ENCODE assay signal across 10 mouse cellular contexts in genomic region chr15:78258246-78258865, GRCm38 (mm10). TPM values are rescaled to one million over a fixed set of nuclear protein-coding genes. Genes with fewer than 3 reads are reported as not detected.
DNase-seq lines count a peak whose midpoint lies in the region; ATAC-seq lines count a peak whose summit lies in the region.
"Had no signal": no experiment of that assay in that cellular context is flagged by ENCODE, and none has a peak within 500 bp of the region (broad histone marks: within the 10 kb centered on the region; RNA-seq: fewer than 3 reads in every experiment).

No protein-coding gene starts in this region.

- H3K27me3 ChIP-seq in midbrain, embryonic 10.5 days (ENCODE audit: low read depth, poor library complexity, severe bottlenecking) = 0 out of 2 replicates have a peak, but pooled peaks cover 4% of the 10 kb centered on the region
- peaks cover 3% of the 10 kb centered on the region; the same call in 1 of the 2 replicates for H3K27me3 ChIP-seq in midbrain, embryonic 16.5 days (ENCODE audit: control insufficient read depth, insufficient read depth, low read depth, low read length)
- 0 out of 2 replicates have a peak, but pooled peaks cover 4% of the 10 kb centered on the region for H3K27me3 ChIP-seq in liver, embryonic 13.5 days
- 0 out of 2 replicates have a peak, but pooled peaks cover 5% of the 10 kb centered on the region for H3K27me3 ChIP-seq in stomach, embryonic 15.5 days (replicated peaks)
- H3K27me3 ChIP-seq in forebrain, embryonic 15.5 days = no peaks in the 10 kb centered on the region
- H3K27me3 ChIP-seq in forebrain, embryonic 16.5 days (replicated peaks; ENCODE audit: control insufficient read depth, insufficient read depth, low read length) = no peaks in the 10 kb centered on the region; the same call in 1 of the 2 replicates

- H3K27ac ChIP-seq in midbrain, embryonic 10.5 days (replicated peaks) = 0 out of 2 replicates have a peak overlapping the region, but pooled peaks have one; percentile 25
- no peak overlapping the region for H3K27ac ChIP-seq in midbrain, embryonic 16.5 days (ENCODE audit: low read length)
- H3K27ac ChIP-seq in liver, embryonic 13.5 days = peak overlapping the region; percentile 78
- peak overlapping the region; percentile 51; the same call in 1 of the 2 replicates for H3K27ac ChIP-seq in stomach, embryonic 15.5 days
- H3K27ac ChIP-seq in forebrain, embryonic 15.5 days (replicated peaks) = no peak overlapping the region
- no peak overlapping the region for H3K27ac ChIP-seq in forebrain, embryonic 16.5 days (ENCODE audit: low read length)

- no peaks in the 10 kb centered on the region for H3K36me3 ChIP-seq in midbrain, embryonic 10.5 days
- H3K36me3 ChIP-seq in midbrain, embryonic 16.5 days (ENCODE audit: control insufficient read depth, insufficient read depth, low read length) = no peaks in the 10 kb centered on the region
- no peaks in the 10 kb centered on the region for H3K36me3 ChIP-seq in liver, embryonic 13.5 days
- H3K36me3 ChIP-seq in stomach, embryonic 15.5 days = no peaks in the 10 kb centered on the region
- H3K36me3 ChIP-seq in forebrain, embryonic 15.5 days = no peaks in the 10 kb centered on the region
- no peaks in the 10 kb centered on the region for H3K36me3 ChIP-seq in forebrain, embryonic 16.5 days (ENCODE audit: control insufficient read depth, insufficient read depth)

- H3K9ac ChIP-seq in midbrain, embryonic 16.5 days (ENCODE audit: low read depth, low read length) = no peak overlapping the region
- peak overlapping the region; percentile 39; the same call in 1 of the 2 replicates for H3K9ac ChIP-seq in liver, embryonic 13.5 days
- H3K9ac ChIP-seq in stomach, embryonic 15.5 days = no peak overlapping the region
- H3K9ac ChIP-seq in forebrain, embryonic 15.5 days (replicated peaks) = no peak overlapping the region
- H3K9ac ChIP-seq in forebrain, embryonic 16.5 days (replicated peaks; ENCODE audit: low read depth, low read length) = no peak overlapping the region

- H3K4me2 ChIP-seq in midbrain, embryonic 16.5 days (ENCODE audit: low read length) = no peak overlapping the region
- 0 out of 2 replicates have a peak overlapping the region, but pooled peaks have one; percentile 19 for H3K4me2 ChIP-seq in liver, embryonic 13.5 days
- H3K4me2 ChIP-seq in stomach, embryonic 15.5 days = no peak overlapping the region
- no peak overlapping the region for H3K4me2 ChIP-seq in forebrain, embryonic 15.5 days (replicated peaks)
- H3K4me2 ChIP-seq in forebrain, embryonic 16.5 days (ENCODE audit: low read length) = no peak overlapping the region
- H3K4me2 ChIP-seq: midbrain, embryonic 11.5 days had no signal

- no peak overlapping the region for H3K4me3 ChIP-seq in midbrain, embryonic 10.5 days
- no peak overlapping the region for H3K4me3 ChIP-seq in midbrain, embryonic 16.5 days (ENCODE audit: low read depth, low read length)
- no peak overlapping the region for H3K4me3 ChIP-seq in liver, embryonic 13.5 days (replicated peaks)
- no peak overlapping the region for H3K4me3 ChIP-seq in stomach, embryonic 15.5 days (replicated peaks)
- H3K4me3 ChIP-seq in forebrain, embryonic 15.5 days = no peak overlapping the region
- no peak overlapping the region for H3K4me3 ChIP-seq in forebrain, embryonic 16.5 days (replicated peaks; ENCODE audit: low read length)

- 84% methylated on average over 10 of the region's 10 CpGs for WGBS in midbrain, embryonic 10.5 days
- WGBS in midbrain, embryonic 16.5 days = 80% methylated on average over 10 of the region's 10 CpGs
- 35% methylated on average over 10 of the region's 10 CpGs for WGBS in liver, embryonic 13.5 days (ENCODE audit: insufficient replicate concordance)
- 67% methylated on average over 10 of the region's 10 CpGs for WGBS in stomach, embryonic 15.5 days
- WGBS in forebrain, embryonic 15.5 days = 80% methylated on average over 10 of the region's 10 CpGs
- WGBS in forebrain, embryonic 16.5 days = 84% methylated on average over 10 of the region's 10 CpGs

- ATAC-seq in midbrain, embryonic 16.5 days = no peak
- no peak for ATAC-seq in liver, embryonic 13.5 days (ENCODE audit: low read depth)
- no peak for ATAC-seq in stomach, embryonic 15.5 days (ENCODE audit: insufficient read depth, low FRiP score, low read depth)
- ATAC-seq in forebrain, embryonic 15.5 days (replicated peaks) = no peak
- ATAC-seq in forebrain, embryonic 16.5 days = no peak

- DNase-seq in midbrain, embryonic 10.5 days (ENCODE audit: low spot score) = no peak
- peak; percentile 54 for DNase-seq in heart, adult 8-10 months (ENCODE audit: low spot score)
- no peak for DNase-seq in liver, embryonic 13.5 days
- no peak for DNase-seq in B cell, adult 2 months

- H3K4me1 ChIP-seq in midbrain, embryonic 10.5 days = peaks cover 5% of the 10 kb centered on the region
- H3K4me1 ChIP-seq in midbrain, embryonic 16.5 days (ENCODE audit: control insufficient read depth, insufficient read depth, low read length) = no peaks in the 10 kb centered on the region; the same call in 1 of the 2 replicates
- peaks cover 52% of the 10 kb centered on the region for H3K4me1 ChIP-seq in liver, embryonic 13.5 days (replicated peaks)
- H3K4me1 ChIP-seq in stomach, embryonic 15.5 days = no peaks in the 10 kb centered on the region
- no peaks in the 10 kb centered on the region for H3K4me1 ChIP-seq in forebrain, embryonic 15.5 days
- no peaks in the 10 kb centered on the region for H3K4me1 ChIP-seq in forebrain, embryonic 16.5 days (replicated peaks; ENCODE audit: control insufficient read depth, insufficient read depth, low read length)

- H3K9me3 ChIP-seq in midbrain, embryonic 10.5 days (replicated peaks) = no peaks in the 10 kb centered on the region
- no peaks in the 10 kb centered on the region for H3K9me3 ChIP-seq in midbrain, embryonic 16.5 days (replicated peaks; ENCODE audit: control insufficient read depth, low read length, poor library complexity, severe bottlenecking)
- no peaks in the 10 kb centered on the region for H3K9me3 ChIP-seq in liver, embryonic 13.5 days (replicated peaks)
- H3K9me3 ChIP-seq in stomach, embryonic 15.5 days = no peaks in the 10 kb centered on the region
- H3K9me3 ChIP-seq in forebrain, embryonic 15.5 days = no peaks in the 10 kb centered on the region
- H3K9me3 ChIP-seq in forebrain, embryonic 16.5 days (ENCODE audit: control insufficient read depth, low read length) = no peaks in the 10 kb centered on the region

RNA-seq across cellular contexts. Expression of gene Ncf4, which starts 13.8 kb away (rescaled TPM):
- 3.5 and 6.6 TPM in 2 replicates for polyA plus RNA-seq in midbrain, embryonic 10.5 days (2016; fragmentation: Nextera tagmentation; extraction: Ambion mirVana)
- 0.54 and 1.6 TPM in 2 replicates for polyA plus RNA-seq in midbrain, embryonic 16.5 days (2015; fragmentation: Nextera tagmentation; extraction: Ambion mirVana)
- total RNA-seq in heart, adult 8-10 months (2022) = 1 to 10 TPM; 1.2 to 4.5 (median 1.6) TPM
- 26.4 and 35.3 TPM in 2 replicates for polyA plus RNA-seq in liver, embryonic 13.5 days (2015; fragmentation: Nextera tagmentation; extraction: Ambion mirVana)
- polyA plus RNA-seq in stomach, embryonic 15.5 days (2015; fragmentation: Nextera tagmentation; extraction: Ambion mirVana) = 9.0 and 9.2 TPM in 2 replicates
- 0.87 and 1.1 TPM in 2 replicates for polyA plus RNA-seq in forebrain, embryonic 15.5 days (2015; fragmentation: Nextera tagmentation; extraction: Ambion mirVana)
- polyA plus RNA-seq in forebrain, embryonic 16.5 days (2015; fragmentation: Nextera tagmentation; extraction: Ambion mirVana) = 0.53 and 0.83 TPM in 2 replicates

RNA-seq across cellular contexts. Expression of gene Csf2rb2, which starts 47.2 kb away (rescaled TPM):
- 0.29 and 0.37 TPM in 2 replicates for polyA plus RNA-seq in midbrain, embryonic 10.5 days (2016; fragmentation: Nextera tagmentation; extraction: Ambion mirVana)
- 0.08 and 0.11 TPM in 2 replicates for polyA plus RNA-seq in midbrain, embryonic 16.5 days (2015; fragmentation: Nextera tagmentation; extraction: Ambion mirVana)
- total RNA-seq in heart, adult 8-10 months (2022) = 1 to 10 TPM in 1 of 4 experiments, under 1 TPM in 3; 0.30 to 1.5 (median 0.69) TPM
- polyA plus RNA-seq in liver, embryonic 13.5 days (2015; fragmentation: Nextera tagmentation; extraction: Ambion mirVana) = 0.54 and 0.83 TPM in 2 replicates
- polyA plus RNA-seq in stomach, embryonic 15.5 days (2015; fragmentation: Nextera tagmentation; extraction: Ambion mirVana) = 0.54 and 0.70 TPM in 2 replicates
- 0.08 and 0.15 TPM in 2 replicates for polyA plus RNA-seq in forebrain, embryonic 15.5 days (2015; fragmentation: Nextera tagmentation; extraction: Ambion mirVana)
- polyA plus RNA-seq in forebrain, embryonic 16.5 days (2015; fragmentation: Nextera tagmentation; extraction: Ambion mirVana) = 0.06 and 0.15 TPM in 2 replicates

RNA-seq across cellular contexts. Expression of gene Pvalb, which starts 52.2 kb away (rescaled TPM):
- polyA plus RNA-seq in midbrain, embryonic 10.5 days (2016; fragmentation: Nextera tagmentation; extraction: Ambion mirVana) = 0.12 TPM in 1 of 2 replicates, not detected in the other
- 1.3 and 1.8 TPM in 2 replicates for polyA plus RNA-seq in midbrain, embryonic 16.5 days (2015; fragmentation: Nextera tagmentation; extraction: Ambion mirVana)
- 1 to 10 TPM; 3.6 to 5.9 (median 4.5) TPM for total RNA-seq in heart, adult 8-10 months (2022)
- polyA plus RNA-seq in liver, embryonic 13.5 days (2015; fragmentation: Nextera tagmentation; extraction: Ambion mirVana) = not detected in 2 replicates
- polyA plus RNA-seq in stomach, embryonic 15.5 days (2015; fragmentation: Nextera tagmentation; extraction: Ambion mirVana) = 0.37 TPM in 1 of 2 replicates, not detected in the other
- polyA plus RNA-seq in forebrain, embryonic 15.5 days (2015; fragmentation: Nextera tagmentation; extraction: Ambion mirVana) = not detected in 2 replicates
- polyA plus RNA-seq in forebrain, embryonic 16.5 days (2015; fragmentation: Nextera tagmentation; extraction: Ambion mirVana) = not detected in 2 replicates
- polyA plus RNA-seq: midbrain, embryonic 11.5 days; Patski had no signal

Comparison
In these comparisons a context has a peak if more than half of its experiments do, and no peak if none do; other contexts are left out.
1. H3K27ac ChIP-seq: peak in midbrain, embryonic 10.5 days (single experiment), liver, embryonic 13.5 days (single experiment) and stomach, embryonic 15.5 days (single experiment); none in midbrain, embryonic 16.5 days (single experiment), forebrain, embryonic 15.5 days (single experiment) and forebrain, embryonic 16.5 days (single experiment).